Mouse (Mus musculus): Measurements from ENCODE around the gene Krt7.

GRCm38 (mm10) chr15:101447444-101447843 is 36.6 kb downstream of the Krt7 start, which contains the start of gene Krt88:
- TF ChIP-seq CTCF (IDR thresholded peaks at IDR 0.05; ENCODE audit: low read depth, low read length) (no peak), POLR2A (IDR thresholded peaks at IDR 0.05; ENCODE audit: insufficient read depth, low read length) (no peak), EP300 (IDR thresholded peaks at IDR 0.05; ENCODE audit: insufficient read depth, low read depth, low read length) (no peak)

Measured in ES-Bruce4 (cell line).